Mouse (Mus musculus): ENCODE results near the gene Dcpp3. TPM values are rescaled to one million over a fixed set of nuclear protein-coding genes. Genes with fewer than 3 reads are reported as not detected.
"Not testable (repeated sequence)": the region's sequence is repeated elsewhere in the genome, so short reads cannot be mapped to it uniquely, and the experiment has no call there.

Dcpp3 gene
- not detected in 2 replicates for polyA plus RNA-seq (2015; fragmentation: Nextera tagmentation; extraction: Ambion mirVana)

DNA sequence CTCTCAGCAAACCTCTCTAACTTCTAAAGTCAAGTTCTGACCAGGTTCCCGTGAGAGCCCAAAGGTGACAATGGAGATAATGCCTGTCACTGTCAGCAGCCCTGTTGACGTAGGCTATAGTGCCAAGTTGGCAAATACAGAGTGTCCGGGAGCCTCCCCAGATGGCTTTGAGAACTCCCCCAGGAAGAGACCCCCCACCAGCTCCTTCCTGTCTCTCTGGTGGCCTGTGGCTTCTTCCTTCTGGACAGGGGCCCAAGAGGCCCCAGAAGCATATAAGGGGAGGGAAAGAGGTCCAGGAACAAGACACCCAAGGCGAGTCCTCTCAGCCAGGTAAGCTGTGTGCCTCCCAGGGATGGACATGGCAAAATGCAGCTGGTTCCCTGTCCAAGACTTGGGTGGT is at the start of gene Dcpp3:
TSS of gene Dcpp3 (plus strand) at position 301 of the 400 bp plus-strand sequence.
- not testable (repeated sequence) for H3K4me1 ChIP-seq (ENCODE audit: control insufficient read depth, insufficient read depth, low read length); H3K9ac ChIP-seq (ENCODE audit: low read depth, low read length); ATAC-seq; H3K9me3 ChIP-seq (replicated peaks; ENCODE audit: control insufficient read depth, low read length, poor library complexity, severe bottlenecking); H3K4me2 ChIP-seq (ENCODE audit: low read length); H3K27me3 ChIP-seq (ENCODE audit: control insufficient read depth, insufficient read depth, low read depth, low read length); H3K27ac ChIP-seq (ENCODE audit: low read length); H3K4me3 ChIP-seq (ENCODE audit: low read depth, low read length); H3K36me3 ChIP-seq (ENCODE audit: control insufficient read depth, insufficient read depth, low read length)
- WGBS = 77% methylated on average over 4 of the region's 4 CpGs

DNA sequence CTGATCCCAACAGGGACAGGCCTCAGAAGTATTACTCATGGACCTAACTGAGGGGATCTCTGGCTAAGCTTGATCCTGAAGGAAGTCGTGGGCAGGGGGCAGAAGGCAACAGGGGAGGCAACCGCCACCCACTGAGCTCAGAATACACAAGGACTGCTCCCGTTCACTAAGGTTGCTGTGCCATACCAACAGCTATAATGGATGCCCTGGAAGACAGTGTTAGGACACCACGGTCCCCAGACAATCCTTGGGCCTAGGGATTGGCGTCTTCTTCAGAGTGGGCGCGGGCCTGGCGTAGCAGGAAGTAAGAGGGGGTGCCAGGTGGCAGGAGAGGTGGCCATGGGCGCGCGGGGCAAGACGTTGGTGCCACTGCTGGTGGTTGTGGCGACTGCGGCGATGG is 49.5 kb upstream of the Dcpp3 start, which contains the start of gene Prss21:
TSS of gene Prss21 (plus strand) at position 301 of the 400 bp plus-strand sequence.
- H3K9ac ChIP-seq (ENCODE audit: low read depth, low read length) = no peak within 1 kb of the TSS
- no peak within 1 kb of the TSS for H3K27ac ChIP-seq (ENCODE audit: low read length)
- no peak within 1 kb of the TSS for H3K4me3 ChIP-seq (ENCODE audit: low read depth, low read length)
- no peaks in the 10 kb centered on the region for H3K27me3 ChIP-seq (ENCODE audit: control insufficient read depth, insufficient read depth, low read depth, low read length)
- H3K36me3 ChIP-seq (ENCODE audit: control insufficient read depth, insufficient read depth, low read length) = no peaks in the 10 kb centered on the region
- no peaks in the 10 kb centered on the region for H3K4me1 ChIP-seq (ENCODE audit: control insufficient read depth, insufficient read depth, low read length)
- ATAC-seq = no peak
- no peaks in the 10 kb centered on the region for H3K9me3 ChIP-seq (replicated peaks; ENCODE audit: control insufficient read depth, low read length, poor library complexity, severe bottlenecking)
- no peak within 1 kb of the TSS for H3K4me2 ChIP-seq (ENCODE audit: low read length)
- 84% methylated on average over 15 of the region's 15 CpGs for WGBS

DNA sequence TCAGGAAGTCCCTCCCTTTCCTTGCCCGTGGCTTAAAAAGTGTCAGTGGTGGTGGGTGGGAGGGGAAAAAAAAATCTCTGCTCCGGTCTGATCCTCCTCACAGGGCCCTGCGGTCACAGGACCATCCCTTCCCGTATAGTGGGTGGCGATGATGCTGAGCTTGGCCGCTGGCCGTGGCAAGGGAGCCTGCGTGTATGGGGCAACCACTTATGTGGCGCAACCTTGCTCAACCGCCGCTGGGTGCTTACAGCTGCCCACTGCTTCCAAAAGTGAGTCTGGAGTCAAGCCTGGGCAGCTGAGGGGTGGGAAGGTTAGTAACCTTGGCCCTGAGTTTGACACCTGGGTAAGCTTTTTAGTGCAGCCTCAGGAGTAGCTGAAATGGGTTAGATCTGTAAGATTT is 48.7 kb upstream of the Dcpp3 start:
- Histone ChIP-seq H3K9ac (ENCODE audit: low read depth, low read length) (no peak overlapping the region), H3K4me2 (ENCODE audit: low read length) (no peak overlapping the region), H3K27me3 (ENCODE audit: control insufficient read depth, insufficient read depth, low read depth, low read length) (no peaks in the 10 kb centered on the region), H3K27ac (ENCODE audit: low read length) (no peak overlapping the region), H3K9me3 (replicated peaks; ENCODE audit: control insufficient read depth, low read length, poor library complexity, severe bottlenecking) (no peaks in the 10 kb centered on the region), H3K4me3 (ENCODE audit: low read depth, low read length) (no peak overlapping the region), H3K4me1 (ENCODE audit: control insufficient read depth, insufficient read depth, low read length) (no peaks in the 10 kb centered on the region), H3K36me3 (ENCODE audit: control insufficient read depth, insufficient read depth, low read length) (no peaks in the 10 kb centered on the region)
- no peak for ATAC-seq
- 85% methylated on average over 11 of the region's 11 CpGs for WGBS

DNA sequence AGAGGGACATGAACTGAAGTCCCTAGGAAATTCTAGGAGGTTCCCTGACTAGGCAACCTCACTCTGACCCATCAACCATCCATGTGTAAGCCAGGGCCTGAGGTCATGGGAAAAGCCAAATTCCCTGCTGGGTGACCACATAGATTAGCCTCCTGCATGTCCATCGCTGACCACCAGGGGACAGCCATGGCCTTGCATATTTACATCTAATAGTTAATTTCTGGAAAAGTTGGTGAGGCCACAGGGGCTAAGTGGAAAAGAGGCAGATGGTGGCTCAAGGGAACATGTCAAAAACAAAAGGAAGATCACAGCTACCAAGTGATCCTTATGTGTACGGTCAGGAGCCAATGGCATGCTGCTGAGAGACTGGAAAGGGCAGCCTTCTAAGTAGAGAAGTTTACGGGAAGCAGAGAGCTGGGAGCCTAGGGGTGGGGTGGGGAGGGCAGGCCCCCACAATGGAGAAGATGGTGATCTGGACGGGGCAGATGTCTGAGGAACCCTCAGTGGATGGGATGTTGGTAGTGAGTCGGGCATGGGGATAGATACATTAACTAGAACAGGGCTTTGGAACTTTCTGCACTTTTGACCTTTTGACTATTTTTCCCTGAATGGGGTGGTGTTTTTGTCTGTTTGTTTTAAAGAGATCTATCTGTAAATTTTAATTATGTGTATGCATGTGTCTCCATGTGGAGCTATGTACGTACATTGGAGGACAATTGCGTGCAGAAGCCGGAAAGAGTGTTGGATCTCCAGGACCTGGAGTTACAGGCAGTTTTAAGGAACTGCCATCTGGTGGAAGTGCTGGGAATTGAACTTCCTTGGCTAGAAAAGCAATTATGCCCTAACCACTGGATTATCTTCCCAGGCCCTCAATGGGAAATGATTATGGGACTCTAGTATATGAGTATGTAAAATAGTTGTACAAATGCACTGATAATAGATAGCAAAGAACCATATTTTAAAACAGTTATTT is 43.1 kb upstream of the Dcpp3 start:
- H3K4me1 ChIP-seq (ENCODE audit: control insufficient read depth, insufficient read depth, low read length) = no peaks in the 10 kb centered on the region
- H3K27ac ChIP-seq (ENCODE audit: low read length) = no peak overlapping the region
- no peaks in the 10 kb centered on the region for H3K27me3 ChIP-seq (ENCODE audit: control insufficient read depth, insufficient read depth, low read depth, low read length)
- no peak overlapping the region for H3K4me3 ChIP-seq (ENCODE audit: low read depth, low read length)
- H3K4me2 ChIP-seq (ENCODE audit: low read length) = no peak overlapping the region
- H3K9me3 ChIP-seq (replicated peaks; ENCODE audit: control insufficient read depth, low read length, poor library complexity, severe bottlenecking) = no peaks in the 10 kb centered on the region
- WGBS = 46% methylated on average over 8 of the region's 8 CpGs
- no peak for ATAC-seq
- no peaks in the 10 kb centered on the region for H3K36me3 ChIP-seq (ENCODE audit: control insufficient read depth, insufficient read depth, low read length)
- no peak overlapping the region for H3K9ac ChIP-seq (ENCODE audit: low read depth, low read length)

DNA sequence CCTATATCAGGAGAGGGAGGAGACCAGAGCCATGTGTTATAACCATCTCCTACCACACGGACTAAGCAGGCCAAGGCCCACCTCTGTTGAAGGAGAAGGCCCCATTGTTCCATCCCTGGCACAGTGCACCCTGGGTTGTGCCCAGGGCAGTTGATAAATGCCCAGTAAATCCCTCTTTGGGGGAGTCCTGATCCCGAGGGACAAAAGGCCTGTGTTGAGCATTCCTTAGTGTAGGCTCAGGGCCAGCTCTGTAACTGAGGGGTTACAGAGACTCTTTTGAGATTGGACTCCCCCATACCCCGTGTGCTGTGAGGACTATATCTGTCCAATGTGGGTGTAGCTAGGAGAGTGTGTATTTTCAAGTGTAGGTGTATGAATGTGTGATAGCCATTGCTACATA is 40.5 kb upstream of the Dcpp3 start:
- H3K27ac ChIP-seq (ENCODE audit: low read length) = 0 out of 2 replicates have a peak overlapping the region, but pooled peaks have one; percentile 14
- H3K4me3 ChIP-seq (ENCODE audit: low read depth, low read length) = no peak overlapping the region
- H3K9me3 ChIP-seq (replicated peaks; ENCODE audit: control insufficient read depth, low read length, poor library complexity, severe bottlenecking) = no peaks in the 10 kb centered on the region
- 59% methylated on average over 3 of the region's 3 CpGs for WGBS
- peak; percentile 91 for ATAC-seq
- H3K4me2 ChIP-seq (ENCODE audit: low read length) = no peak overlapping the region
- no peaks in the 10 kb centered on the region for H3K4me1 ChIP-seq (ENCODE audit: control insufficient read depth, insufficient read depth, low read length)
- H3K27me3 ChIP-seq (ENCODE audit: control insufficient read depth, insufficient read depth, low read depth, low read length) = no peaks in the 10 kb centered on the region
- H3K9ac ChIP-seq (ENCODE audit: low read depth, low read length) = no peak overlapping the region
- H3K36me3 ChIP-seq (ENCODE audit: control insufficient read depth, insufficient read depth, low read length) = no peaks in the 10 kb centered on the region

DNA sequence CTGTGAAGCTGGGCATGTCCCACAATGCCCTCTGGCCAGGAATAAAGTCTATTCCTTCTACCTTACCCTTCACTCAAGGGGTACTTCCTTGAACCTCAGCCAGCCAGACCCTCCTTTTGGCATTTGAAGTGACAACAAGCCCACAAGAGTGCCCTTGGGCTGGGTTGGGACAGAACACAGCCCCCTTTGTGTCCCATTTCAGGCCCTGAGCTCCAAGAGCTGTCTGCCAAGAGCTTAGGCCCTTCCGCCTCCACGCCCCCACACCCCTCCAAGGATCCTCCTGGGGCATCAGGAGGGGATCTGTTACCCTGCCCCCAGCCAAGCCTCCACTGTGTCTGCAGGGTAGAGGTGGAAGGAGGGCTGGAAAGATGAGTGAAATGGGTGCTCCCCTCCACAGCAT is 40.1 kb upstream of the Dcpp3 start:
- Histone ChIP-seq H3K9ac (ENCODE audit: low read depth, low read length) (no peak overlapping the region), H3K4me3 (ENCODE audit: low read depth, low read length) (no peak overlapping the region), H3K36me3 (ENCODE audit: control insufficient read depth, insufficient read depth, low read length) (no peaks in the 10 kb centered on the region), H3K9me3 (replicated peaks; ENCODE audit: control insufficient read depth, low read length, poor library complexity, severe bottlenecking) (no peaks in the 10 kb centered on the region), H3K4me1 (ENCODE audit: control insufficient read depth, insufficient read depth, low read length) (no peaks in the 10 kb centered on the region), H3K27ac (ENCODE audit: low read length) (0 out of 2 replicates have a peak overlapping the region, but pooled peaks have one; percentile 5), H3K27me3 (ENCODE audit: control insufficient read depth, insufficient read depth, low read depth, low read length) (no peaks in the 10 kb centered on the region), H3K4me2 (ENCODE audit: low read length) (no peak overlapping the region)
- 90% methylated on average over 2 of the region's 2 CpGs for WGBS
- ATAC-seq = peak; percentile 88

DNA sequence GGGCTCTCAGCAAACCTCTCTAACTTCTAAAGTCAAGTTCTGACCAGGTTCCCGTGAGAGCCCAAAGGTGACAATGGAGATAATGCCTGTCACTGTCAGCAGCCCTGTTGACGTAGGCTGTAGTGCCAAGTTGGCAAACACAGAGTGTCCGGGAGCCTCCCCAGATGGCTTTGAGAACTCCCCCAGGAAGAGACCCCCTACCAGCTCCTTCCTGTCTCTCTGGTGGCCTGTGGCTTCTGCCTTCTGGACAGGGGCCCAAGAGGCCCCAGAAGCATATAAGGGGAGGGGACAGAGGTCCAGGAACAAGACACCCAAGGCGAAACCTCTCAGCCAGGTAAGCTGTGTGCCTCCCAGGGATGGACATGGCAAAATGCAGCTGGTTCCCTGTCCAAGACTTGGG is 36.7 kb upstream of the Dcpp3 start, which contains the start of the genes Dcpp1 and Dcpp2:
TSS of gene Dcpp1 (plus strand) at position 301 of the 400 bp plus-strand sequence.
TSS of gene Dcpp2 (plus strand) at position 305 of the 400 bp plus-strand sequence.
- H3K4me1 ChIP-seq (ENCODE audit: control insufficient read depth, insufficient read depth, low read length); H3K9me3 ChIP-seq (replicated peaks; ENCODE audit: control insufficient read depth, low read length, poor library complexity, severe bottlenecking); H3K27ac ChIP-seq (ENCODE audit: low read length); H3K36me3 ChIP-seq (ENCODE audit: control insufficient read depth, insufficient read depth, low read length); H3K27me3 ChIP-seq (ENCODE audit: control insufficient read depth, insufficient read depth, low read depth, low read length); H3K9ac ChIP-seq (ENCODE audit: low read depth, low read length); H3K4me2 ChIP-seq (ENCODE audit: low read length); ATAC-seq; H3K4me3 ChIP-seq (ENCODE audit: low read depth, low read length): not testable (repeated sequence)
- WGBS = 85% methylated on average over 4 of the region's 4 CpGs

DNA sequence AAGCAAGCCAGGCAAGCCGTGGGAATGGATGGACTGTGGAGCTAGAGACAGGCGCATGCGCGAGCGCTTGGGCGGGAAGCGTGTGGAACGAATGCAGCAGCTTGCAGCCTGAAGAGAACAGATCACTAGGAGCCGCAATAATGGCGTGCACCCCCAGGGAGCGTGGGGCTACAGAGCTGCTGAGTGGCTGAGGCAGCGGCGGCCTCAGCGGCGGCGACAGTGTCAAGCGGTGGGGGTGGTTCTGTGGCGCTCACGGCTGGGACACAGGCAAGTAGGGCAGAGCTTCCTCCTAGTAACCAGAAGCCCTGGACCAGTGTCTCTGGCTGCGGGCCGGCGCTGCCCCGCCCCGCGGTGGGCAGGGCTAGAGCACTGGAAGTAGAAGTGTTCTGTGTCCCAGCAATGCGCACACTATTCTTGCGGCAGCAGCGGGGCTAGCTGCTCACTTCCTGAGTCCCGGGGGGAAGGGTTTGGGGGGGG is 7.3 kb downstream of the Dcpp3 start:
- WGBS = under 1% methylated on average over 29 of the region's 29 CpGs
- peak overlapping the region; percentile 73 for H3K9ac ChIP-seq (ENCODE audit: low read depth, low read length)
- H3K27ac ChIP-seq (ENCODE audit: low read length) = peak overlapping the region; percentile 89
- no peaks in the 10 kb centered on the region for H3K36me3 ChIP-seq (ENCODE audit: control insufficient read depth, insufficient read depth, low read length)
- H3K4me1 ChIP-seq (ENCODE audit: control insufficient read depth, insufficient read depth, low read length) = peaks cover 8% of the 10 kb centered on the region
- no peaks in the 10 kb centered on the region for H3K9me3 ChIP-seq (replicated peaks; ENCODE audit: control insufficient read depth, low read length, poor library complexity, severe bottlenecking)
- peak overlapping the region; percentile 64 for H3K4me3 ChIP-seq (ENCODE audit: low read depth, low read length)
- peak overlapping the region; percentile 93 for H3K4me2 ChIP-seq (ENCODE audit: low read length)
- peak; percentile 98 for ATAC-seq
- no peaks in the 10 kb centered on the region for H3K27me3 ChIP-seq (ENCODE audit: control insufficient read depth, insufficient read depth, low read depth, low read length)

DNA sequence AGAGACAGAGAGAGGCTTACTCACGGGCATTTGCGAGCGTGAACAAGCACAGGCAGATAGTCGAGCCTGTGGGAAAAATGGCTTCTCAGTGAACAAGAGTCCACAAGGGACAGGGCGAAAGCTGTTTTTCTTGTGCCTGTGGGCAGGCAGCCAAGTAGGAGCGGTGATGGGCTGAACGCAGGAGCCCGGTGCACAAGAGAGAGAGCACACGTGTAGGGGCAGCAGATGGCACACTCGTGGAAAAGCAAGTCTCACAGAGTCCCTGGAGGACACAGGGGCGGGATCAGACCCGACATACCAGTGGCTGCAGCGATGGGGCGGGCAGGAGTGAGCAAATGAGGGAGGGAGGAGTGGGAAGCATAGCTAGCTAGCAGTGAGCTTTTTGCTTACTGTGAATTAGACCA is 7.8 kb downstream of the Dcpp3 start:
- Histone ChIP-seq H3K27me3 (ENCODE audit: control insufficient read depth, insufficient read depth, low read depth, low read length) (no peaks in the 10 kb centered on the region), H3K36me3 (ENCODE audit: control insufficient read depth, insufficient read depth, low read length) (no peaks in the 10 kb centered on the region), H3K4me1 (ENCODE audit: control insufficient read depth, insufficient read depth, low read length) (peaks cover 8% of the 10 kb centered on the region), H3K9ac (ENCODE audit: low read depth, low read length) (peak overlapping the region; percentile 73), H3K4me3 (ENCODE audit: low read depth, low read length) (peak overlapping the region; percentile 64), H3K4me2 (ENCODE audit: low read length) (peak overlapping the region; percentile 93), H3K9me3 (replicated peaks; ENCODE audit: control insufficient read depth, low read length, poor library complexity, severe bottlenecking) (no peaks in the 10 kb centered on the region), H3K27ac (ENCODE audit: low read length) (peak overlapping the region; percentile 89)
- WGBS = under 1% methylated on average over 14 of the region's 14 CpGs
- ATAC-seq = peak; percentile 89

Measured in midbrain, embryonic 16.5 days (tissue).